Mouse (Mus musculus): Measurements from ENCODE around the gene Sptbn1.

- no peak for TF ChIP-seq CTCF (IDR thresholded peaks at IDR 0.05; ENCODE audit: low read depth)
- no peak for TF ChIP-seq EP300 (IDR thresholded peaks at IDR 0.05; ENCODE audit: low read depth)
Measured at GRCm38 (mm10) chr11:30163081-30163480, 104.9 kb downstream of the Sptbn1 start.
